In genomic region chr13:45242261-45242660, GRCm38 (mm10) we compare ENCODE assay signal across 18 mouse cellular contexts.
A peak's percentile ranks its signal among the peaks of the same experiment; 100 is the strongest.
DNase-seq lines count a peak whose midpoint lies in the region; ATAC-seq lines count a peak whose summit lies in the region.
"Had no signal": no experiment of that assay in that cellular context is flagged by ENCODE, and none has a peak within 500 bp of the region (broad histone marks: within the 10 kb centered on the region; RNA-seq: fewer than 3 reads in every experiment).

No protein-coding gene starts in this region.

- peaks cover 19% of the 10 kb centered on the region for H3K4me1 ChIP-seq in kidney, embryonic 15.5 days
- H3K4me1 ChIP-seq: heart, embryonic 12.5 days had no signal

- H3K27ac ChIP-seq in kidney, embryonic 15.5 days, result 0 out of 2 replicates have a peak overlapping the region, but pooled peaks have one; percentile 1
- H3K27ac ChIP-seq: embryonic facial prominence, embryonic 13.5 days; forebrain, embryonic 12.5 days; hindbrain, embryonic 10.5 days; hindbrain, embryonic 14.5 days had no signal

- DNase-seq in kidney, adult 18-20 months, result no peak
- DNase-seq in ES-CJ7 (ENCODE audit: low read depth, low spot score) (peak; percentile 12), ZHBTc4 (ENCODE audit: low read depth, low spot score) (peak; percentile 19)
- DNase-seq in cerebellum, postnatal 10 days, result no peak
- no peak for DNase-seq in lung, postnatal 10 days
- DNase-seq: adrenal gland, adult 8-10 months; cerebellum, adult 11 months; cerebellum, adult 8-10 months; cerebellum, postnatal 25 days; gastrocnemius, postnatal 10 days; heart, adult 18-20 months had no signal

- H3K4me2 ChIP-seq in kidney, embryonic 15.5 days, result no peak overlapping the region
- H3K4me2 ChIP-seq: embryonic facial prominence, embryonic 13.5 days; forebrain, embryonic 12.5 days; heart, embryonic 12.5 days; hindbrain, embryonic 14.5 days had no signal

- H3K27me3 ChIP-seq in kidney, embryonic 15.5 days, result no peaks in the 10 kb centered on the region
- H3K27me3 ChIP-seq: embryonic facial prominence, embryonic 13.5 days; heart, embryonic 12.5 days had no signal

- no peaks in the 10 kb centered on the region for H3K9me3 ChIP-seq in kidney, embryonic 15.5 days (replicated peaks)
- H3K9me3 ChIP-seq: embryonic facial prominence, embryonic 13.5 days; forebrain, embryonic 12.5 days; heart, embryonic 12.5 days; hindbrain, embryonic 10.5 days had no signal

- H3K4me3 ChIP-seq in kidney, embryonic 15.5 days (replicated peaks), result no peak overlapping the region
- H3K4me3 ChIP-seq: embryonic facial prominence, embryonic 13.5 days; forebrain, embryonic 12.5 days; heart, embryonic 12.5 days; hindbrain, embryonic 10.5 days had no signal

- WGBS in kidney, embryonic 15.5 days, result 51% methylated on average over 3 of the region's 3 CpGs

- no peaks in the 10 kb centered on the region for H3K36me3 ChIP-seq in kidney, embryonic 15.5 days
- H3K36me3 ChIP-seq: embryonic facial prominence, embryonic 13.5 days; forebrain, embryonic 12.5 days; heart, embryonic 12.5 days; hindbrain, embryonic 10.5 days had no signal

- no peak overlapping the region for H3K9ac ChIP-seq in kidney, embryonic 15.5 days
- H3K9ac ChIP-seq: embryonic facial prominence, embryonic 13.5 days; forebrain, embryonic 12.5 days; heart, embryonic 12.5 days; hindbrain, embryonic 14.5 days had no signal

- ATAC-seq in kidney, embryonic 15.5 days (replicated peaks; ENCODE audit: low FRiP score), result 0 out of 2 replicates have a peak, but pooled peaks have one; percentile 56
- ATAC-seq: forebrain, embryonic 16.5 days had no signal

Comparison
In these comparisons a context has a peak if more than half of its experiments do, and no peak if none do; other contexts are left out.
1. DNase-seq: peak in ES-CJ7 (single experiment) and ZHBTc4 (single experiment); none in kidney, adult 18-20 months (single experiment), cerebellum, postnatal 10 days (0 of 2) and lung, postnatal 10 days (single experiment).